Comparison of ENCODE assay signal across 10 mouse cellular contexts in genomic region chr17:27154256-27154655, GRCm38 (mm10). TPM values are rescaled to one million over a fixed set of nuclear protein-coding genes. Genes with fewer than 3 reads are reported as not detected.
DNase-seq lines count a peak whose midpoint lies in the region; ATAC-seq lines count a peak whose summit lies in the region.
"Had no signal": no experiment of that assay in that cellular context is flagged by ENCODE, and none has a peak within 500 bp of the region (broad histone marks: within the 10 kb centered on the region; RNA-seq: fewer than 3 reads in every experiment).

No protein-coding gene starts in this region.

- no peak overlapping the region for H3K9ac ChIP-seq in forebrain, embryonic 12.5 days
- H3K9ac ChIP-seq in embryonic facial prominence, embryonic 13.5 days, result no peak overlapping the region

- ATAC-seq in forebrain, embryonic 12.5 days (ENCODE audit: low FRiP score), result no peak
- ATAC-seq in embryonic facial prominence, embryonic 13.5 days (ENCODE audit: insufficient number of reproducible peaks, insufficient read depth, low FRiP score, low TSS enrichment, low read depth), result no peak

- no peak for DNase-seq in forebrain, embryonic 10.5 days (ENCODE audit: extremely low spot score, low spot score)
- peak; percentile 67 for DNase-seq in 3T3-L1 (ENCODE audit: low read depth, low spot score)
- peak; percentile 31 for DNase-seq in heart, postnatal 25 days (ENCODE audit: low spot score)
- no peak for DNase-seq in thymus, adult 18-20 months
- no peak for DNase-seq in lung, postnatal 36 days
- no peak for DNase-seq in urinary bladder, postnatal 14 days (ENCODE audit: low spot score)

- no peaks in the 10 kb centered on the region for H3K9me3 ChIP-seq in forebrain, embryonic 12.5 days
- H3K9me3 ChIP-seq in forebrain, embryonic 10.5 days, result no peaks in the 10 kb centered on the region
- no peaks in the 10 kb centered on the region for H3K9me3 ChIP-seq in embryonic facial prominence, embryonic 13.5 days

- H3K4me1 ChIP-seq in forebrain, embryonic 12.5 days, result 0 out of 2 replicates have a peak, but pooled peaks cover 5% of the 10 kb centered on the region
- H3K4me1 ChIP-seq in forebrain, embryonic 10.5 days, result peaks cover 21% of the 10 kb centered on the region
- peaks cover 58% of the 10 kb centered on the region for H3K4me1 ChIP-seq in embryonic facial prominence, embryonic 13.5 days

- no peak overlapping the region for H3K4me2 ChIP-seq in forebrain, embryonic 12.5 days
- no peak overlapping the region for H3K4me2 ChIP-seq in embryonic facial prominence, embryonic 13.5 days

- WGBS in forebrain, embryonic 12.5 days, result 87% methylated on average over 14 of the region's 14 CpGs
- WGBS in forebrain, embryonic 10.5 days, result 88% methylated on average over 14 of the region's 14 CpGs
- WGBS in embryonic facial prominence, embryonic 13.5 days, result 88% methylated on average over 14 of the region's 14 CpGs

- intact Hi-C loops in heart, postnatal 25 days (cut with DNase I), result no loop called here

- H3K27ac ChIP-seq in forebrain, embryonic 12.5 days, result 0 out of 2 replicates have a peak overlapping the region, but pooled peaks have one; percentile 31
- no peak overlapping the region for H3K27ac ChIP-seq in forebrain, embryonic 10.5 days
- H3K27ac ChIP-seq in embryonic facial prominence, embryonic 13.5 days, result 0 out of 2 replicates have a peak overlapping the region, but pooled peaks have one; percentile 18

- H3K4me3 ChIP-seq in forebrain, embryonic 12.5 days (replicated peaks), result no peak overlapping the region
- no peak overlapping the region for H3K4me3 ChIP-seq in forebrain, embryonic 10.5 days
- no peak overlapping the region for H3K4me3 ChIP-seq in embryonic facial prominence, embryonic 13.5 days
- H3K4me3 ChIP-seq: erythroblast, embryonic 14.5 days had no signal

- H3K36me3 ChIP-seq in forebrain, embryonic 12.5 days (replicated peaks), result no peaks in the 10 kb centered on the region
- no peaks in the 10 kb centered on the region for H3K36me3 ChIP-seq in forebrain, embryonic 10.5 days (replicated peaks)
- H3K36me3 ChIP-seq in embryonic facial prominence, embryonic 13.5 days, result no peaks in the 10 kb centered on the region

- peaks cover 3% of the 10 kb centered on the region; the same call in 1 of the 2 replicates for H3K27me3 ChIP-seq in forebrain, embryonic 12.5 days
- H3K27me3 ChIP-seq in forebrain, embryonic 10.5 days (ENCODE audit: poor library complexity, severe bottlenecking), result no peaks in the 10 kb centered on the region
- no peaks in the 10 kb centered on the region for H3K27me3 ChIP-seq in embryonic facial prominence, embryonic 13.5 days

RNA-seq across cellular contexts. Expression of gene Ip6k3, which starts 13.3 kb away (rescaled TPM):
- 0.13 TPM in 1 of 2 replicates, not detected in the other for polyA plus RNA-seq in forebrain, embryonic 12.5 days (2016; fragmentation: Nextera tagmentation; extraction: Ambion mirVana)
- polyA plus RNA-seq in forebrain, embryonic 10.5 days (2016; fragmentation: Nextera tagmentation; extraction: Ambion mirVana), result 0.06 TPM in 1 of 2 replicates, not detected in the other
- 0.40 and 0.42 TPM in 2 replicates for polyA plus RNA-seq in embryonic facial prominence, embryonic 13.5 days (2015; fragmentation: Nextera tagmentation; extraction: Ambion mirVana)
- total RNA-seq in heart, postnatal 25 days (2021), result 1 to 10 TPM; 8.6 to 9.4 TPM
- polyA plus RNA-seq: erythroblast, embryonic 14.5 days; small intestine, adult 2 months had no signal

RNA-seq across cellular contexts. Expression of gene Uqcc2, which starts 20.5 kb away (rescaled TPM):
- polyA plus RNA-seq in forebrain, embryonic 12.5 days (2016; fragmentation: Nextera tagmentation; extraction: Ambion mirVana), result 274 and 306 TPM in 2 replicates
- polyA plus RNA-seq in forebrain, embryonic 10.5 days (2016; fragmentation: Nextera tagmentation; extraction: Ambion mirVana), result 394 and 405 TPM in 2 replicates
- 328 and 350 TPM in 2 replicates for polyA plus RNA-seq in embryonic facial prominence, embryonic 13.5 days (2015; fragmentation: Nextera tagmentation; extraction: Ambion mirVana)
- 100 to 1,000 TPM; 323 to 335 TPM for total RNA-seq in heart, postnatal 25 days (2021)

RNA-seq across cellular contexts. Expression of gene Lemd2, which starts 50.0 kb away (rescaled TPM):
- polyA plus RNA-seq in forebrain, embryonic 12.5 days (2016; fragmentation: Nextera tagmentation; extraction: Ambion mirVana), result 30.6 and 30.8 TPM in 2 replicates
- polyA plus RNA-seq in forebrain, embryonic 10.5 days (2016; fragmentation: Nextera tagmentation; extraction: Ambion mirVana), result 14.8 TPM in 2 replicates
- 18.0 and 20.8 TPM in 2 replicates for polyA plus RNA-seq in embryonic facial prominence, embryonic 13.5 days (2015; fragmentation: Nextera tagmentation; extraction: Ambion mirVana)
- total RNA-seq in heart, postnatal 25 days (2021), result 10 to 100 TPM; 28.8 to 29.4 TPM

Comparison
In these comparisons a context has a peak if more than half of its experiments do, and no peak if none do; other contexts are left out.
1. DNase-seq: peak in 3T3-L1 (single experiment) and heart, postnatal 25 days (single experiment); none in forebrain, embryonic 10.5 days (single experiment), thymus, adult 18-20 months (0 of 2), lung, postnatal 36 days (single experiment) and urinary bladder, postnatal 14 days (single experiment).